Comparison of ENCODE assay signal across 8 mouse cellular contexts in genomic region chr2:109891031-109891430, GRCm38 (mm10). TPM values are rescaled to one million over a fixed set of nuclear protein-coding genes. Genes with fewer than 3 reads are reported as not detected.
DNase-seq lines count a peak whose midpoint lies in the region; ATAC-seq and TF ChIP-seq lines count a peak whose summit lies in the region.

No protein-coding gene starts in this region.

- no peaks in the 10 kb centered on the region for H3K9me3 ChIP-seq in ES-Bruce4 (replicated peaks; ENCODE audit: control insufficient read depth, insufficient read depth, low read length, poor library complexity, severe bottlenecking)
- H3K9me3 ChIP-seq in erythroblast, embryonic 14.5 days (ENCODE audit: control insufficient read depth, low read length), result no peaks in the 10 kb centered on the region
- no peaks in the 10 kb centered on the region for H3K9me3 ChIP-seq in kidney, postnatal 0 days (replicated peaks; ENCODE audit: low read length)
- no peaks in the 10 kb centered on the region for H3K9me3 ChIP-seq in midbrain, embryonic 12.5 days

- H3K4me1 ChIP-seq in heart, adult 2 months (ENCODE audit: control insufficient read depth, insufficient read depth, low read length), result peaks cover 3% of the 10 kb centered on the region; the same call in 1 of the 2 replicates
- peaks cover 1% of the 10 kb centered on the region for H3K4me1 ChIP-seq in ES-Bruce4 (ENCODE audit: control insufficient read depth, insufficient read depth, low read length)
- peaks cover 25% of the 10 kb centered on the region for H3K4me1 ChIP-seq in erythroblast, embryonic 14.5 days (ENCODE audit: control insufficient read depth)
- no peaks in the 10 kb centered on the region; the same call in none of the 2 replicates for H3K4me1 ChIP-seq in kidney, postnatal 0 days (replicated peaks; ENCODE audit: insufficient read depth, low read length)
- H3K4me1 ChIP-seq in midbrain, embryonic 12.5 days, result peaks cover 16% of the 10 kb centered on the region

- TF ChIP-seq CTCF in heart, adult 2 months (IDR thresholded peaks at IDR 0.05), result no peak
- no peak for TF ChIP-seq CTCF in ES-Bruce4 (IDR thresholded peaks at IDR 0.05; ENCODE audit: low read depth, low read length)
- no peak for TF ChIP-seq CTCF in kidney, postnatal 0 days (IDR thresholded peaks at IDR 0.05; ENCODE audit: low read depth)

- under 1% methylated on average over 34 of the region's 34 CpGs for WGBS in heart, adult 2 months
- WGBS in kidney, postnatal 0 days, result under 1% methylated on average over 32 of the region's 34 CpGs
- under 1% methylated on average over 34 of the region's 34 CpGs for WGBS in midbrain, embryonic 12.5 days

- no peaks in the 10 kb centered on the region; the same call in 1 of the 2 replicates for H3K79me2 ChIP-seq in heart, adult 2 months (replicated peaks; ENCODE audit: control insufficient read depth, insufficient read depth, low read length)

- H3K4me2 ChIP-seq in kidney, postnatal 0 days (ENCODE audit: low read length), result peak overlapping the region; percentile 66
- H3K4me2 ChIP-seq in midbrain, embryonic 12.5 days (replicated peaks), result peak overlapping the region; percentile 73

- peak; percentile 87 for ATAC-seq in kidney, postnatal 0 days (replicated peaks; ENCODE audit: low FRiP score, low read depth)
- ATAC-seq in midbrain, embryonic 12.5 days (ENCODE audit: low FRiP score, low read depth), result peak; percentile 88

- H3K27ac ChIP-seq in heart, adult 2 months, result peak overlapping the region; percentile 93
- H3K27ac ChIP-seq in ES-Bruce4 (ENCODE audit: insufficient read depth, low read length), result no peak overlapping the region
- H3K27ac ChIP-seq in kidney, postnatal 0 days, result peak overlapping the region; percentile 90
- H3K27ac ChIP-seq in midbrain, embryonic 12.5 days (replicated peaks), result peak overlapping the region; percentile 84

- TF ChIP-seq EP300 in heart, adult 2 months (IDR thresholded peaks at IDR 0.05; ENCODE audit: insufficient read depth, low read depth, low read length), result no peak
- TF ChIP-seq EP300 in ES-Bruce4 (IDR thresholded peaks at IDR 0.05; ENCODE audit: insufficient read depth, low read depth, low read length), result no peak

- H3K4me3 ChIP-seq in heart, adult 2 months, result peak overlapping the region; percentile 85
- peak overlapping the region; percentile 86 for H3K4me3 ChIP-seq in ES-Bruce4 (ENCODE audit: low read depth, low read length)
- peak overlapping the region; percentile 98 for H3K4me3 ChIP-seq in erythroblast, embryonic 14.5 days (replicated peaks)
- peak overlapping the region; percentile 98 for H3K4me3 ChIP-seq in kidney, postnatal 0 days (replicated peaks; ENCODE audit: low read depth, low read length)
- H3K4me3 ChIP-seq in midbrain, embryonic 12.5 days, result peak overlapping the region; percentile 91

- peak overlapping the region; percentile 96 for H3K9ac ChIP-seq in heart, adult 2 months (ENCODE audit: low read depth, low read length)
- peak overlapping the region; percentile 92 for H3K9ac ChIP-seq in ES-Bruce4 (ENCODE audit: low read depth, poor library complexity, severe bottlenecking)
- peak overlapping the region; percentile 95 for H3K9ac ChIP-seq in kidney, postnatal 0 days (ENCODE audit: low read depth, low read length)
- peak overlapping the region; percentile 82 for H3K9ac ChIP-seq in midbrain, embryonic 12.5 days (replicated peaks)

- H3K36me3 ChIP-seq in heart, adult 2 months (ENCODE audit: control insufficient read depth, insufficient read depth, low read length), result peaks cover 14% of the 10 kb centered on the region
- H3K36me3 ChIP-seq in ES-Bruce4 (ENCODE audit: control insufficient read depth, insufficient read depth, low read length, poor library complexity, severe bottlenecking), result peaks cover 16% of the 10 kb centered on the region
- H3K36me3 ChIP-seq in erythroblast, embryonic 14.5 days (ENCODE audit: control insufficient read depth), result peaks cover 20% of the 10 kb centered on the region
- H3K36me3 ChIP-seq in kidney, postnatal 0 days (ENCODE audit: insufficient read depth, low read length), result peaks cover 13% of the 10 kb centered on the region
- peaks cover 19% of the 10 kb centered on the region for H3K36me3 ChIP-seq in midbrain, embryonic 12.5 days

- TF ChIP-seq POLR2A in heart, adult 2 months (IDR thresholded peaks at IDR 0.05; ENCODE audit: insufficient read depth, low read depth, low read length), result no peak
- no peak for TF ChIP-seq POLR2A in ES-Bruce4 (IDR thresholded peaks at IDR 0.05; ENCODE audit: insufficient read depth, low read length)

- no peak for DNase-seq in heart, adult 2 months
- no peak for DNase-seq in heart, postnatal 36 days
- peak; percentile 46 for DNase-seq in kidney, postnatal 0 days (ENCODE audit: low spot score)
- DNase-seq in natural killer cell, adult 2 months (ENCODE audit: low spot score in 2 of 2), result no peak
- DNase-seq in cerebellum, postnatal 36 days, result no peak

- intact Hi-C loops in heart, adult 2 months (cut with DNase I), result loop anchor here (2.0 to 5.0 kb wide), 2 partner anchors 26 to 126 kb away; partner anchors contain the start of genes Ccdc34 and Lgr4
- intact Hi-C loops in heart, postnatal 36 days (cut with DNase I), result loop anchor here (2.0 to 5.0 kb wide), 2 partner anchors 26 to 609 kb away; partner anchors contain the start of genes Kif18a, Lgr4 and Mettl15

- no peaks in the 10 kb centered on the region for H3K27me3 ChIP-seq in heart, adult 2 months (ENCODE audit: control insufficient read depth, insufficient read depth, low read length)
- no peaks in the 10 kb centered on the region for H3K27me3 ChIP-seq in ES-Bruce4 (ENCODE audit: control insufficient read depth, insufficient read depth, low read length, poor library complexity, severe bottlenecking)
- peaks cover 3% of the 10 kb centered on the region for H3K27me3 ChIP-seq in erythroblast, embryonic 14.5 days (ENCODE audit: control insufficient read depth)
- H3K27me3 ChIP-seq in kidney, postnatal 0 days (ENCODE audit: insufficient read depth, low read length), result no peaks in the 10 kb centered on the region
- no peaks in the 10 kb centered on the region for H3K27me3 ChIP-seq in midbrain, embryonic 12.5 days

RNA-seq across cellular contexts. Expression of gene Lin7c, which starts 0.4 kb away (rescaled TPM):
- 10 to 100 TPM; 43.3 to 43.6 TPM for total RNA-seq in heart, adult 2 months (2021)
- 6.9 and 15.6 TPM in 2 replicates for polyA plus RNA-seq in heart, adult 2 months (2012; rRNA removed)
- total RNA-seq in heart, postnatal 36 days (2021), result 10 to 100 TPM; 38.8 to 46.3 TPM
- 131 and 139 TPM in 2 replicates for polyA plus RNA-seq in ES-Bruce4 (2011; ENCODE audit: insufficient read depth, insufficient read length, low read depth, missing spikeins)
- polyA plus RNA-seq in erythroblast, embryonic 14.5 days (2012), result 0.03 and 0.04 TPM in 2 replicates
- 57.1 and 58.7 TPM in 2 replicates for polyA plus RNA-seq in kidney, postnatal 0 days (2015; fragmentation: Nextera tagmentation; extraction: Ambion mirVana)
- polyA plus RNA-seq in midbrain, embryonic 12.5 days (2016; fragmentation: Nextera tagmentation; extraction: Ambion mirVana), result 159 and 172 TPM in 2 replicates

RNA-seq across cellular contexts. Expression of gene Lgr4, which starts 26.4 kb away (rescaled TPM):
- total RNA-seq in heart, adult 2 months (2021), result 10 to 100 TPM; 22.1 to 23.7 TPM
- 13.5 and 22.7 TPM in 2 replicates for polyA plus RNA-seq in heart, adult 2 months (2012; rRNA removed)
- 10 to 100 TPM; 26.3 TPM for total RNA-seq in heart, postnatal 36 days (2021)
- polyA plus RNA-seq in ES-Bruce4 (2011; ENCODE audit: insufficient read depth, insufficient read length, low read depth, missing spikeins), result 56.5 and 64.2 TPM in 2 replicates
- polyA plus RNA-seq in erythroblast, embryonic 14.5 days (2012), result 0.01 and 0.04 TPM in 2 replicates
- polyA plus RNA-seq in kidney, postnatal 0 days (2015; fragmentation: Nextera tagmentation; extraction: Ambion mirVana), result 43.8 and 47.8 TPM in 2 replicates
- 15.0 and 16.8 TPM in 2 replicates for polyA plus RNA-seq in midbrain, embryonic 12.5 days (2016; fragmentation: Nextera tagmentation; extraction: Ambion mirVana)

Comparison
In these comparisons a context has a peak if more than half of its experiments do, and no peak if none do; other contexts are left out.
1. RNA of gene Lgr4, which starts 26.4 kb away (polyA plus RNA-seq): 56.5 to 64.2 TPM in ES-Bruce4, 43.8 to 47.8 TPM in kidney, postnatal 0 days, 15.0 to 16.8 TPM in midbrain, embryonic 12.5 days and 13.5 to 22.7 TPM in heart, adult 2 months; 0.01 to 0.04 TPM in erythroblast, embryonic 14.5 days; every median in the first group is over 10 times any median in the second.
2. Peak in every context shown above with its lines, with median percentiles within 50 percentile points of each other: H3K4me3 ChIP-seq and H3K9ac ChIP-seq.